Mouse (Mus musculus): ENCODE results near the gene Iqca. TPM values are rescaled to one million over a fixed set of nuclear protein-coding genes. Genes with fewer than 3 reads are reported as not detected.

Iqca gene
- total RNA-seq, 4 experiments from 2014 or later = 0.52 to 1.5 (median 1.2) TPM

Other genes starting within 250 kb of the Iqca start
- gene Gbx2, start 222.2 kb downstream of the Iqca start, total RNA-seq (2022) = under 1 TPM; 0.53 to 0.76 (median 0.61) TPM
- 1 to 10 TPM; 1.5 to 2.3 (median 2.0) TPM for gene Asb18, start 138.7 kb downstream of the Iqca start, total RNA-seq (2022)
- 1 to 10 TPM; 5.8 to 9.9 (median 7.0) TPM for gene Ackr3, start 50.6 kb upstream of the Iqca start, total RNA-seq (2022)